ENCODE assay signal across 8 mouse cellular contexts in genomic region chr6:37038444-37038843, GRCm38 (mm10).
DNase-seq lines count a peak whose midpoint lies in the region; ATAC-seq and TF ChIP-seq lines count a peak whose summit lies in the region.

No protein-coding gene starts in this region.

- H3K9me3 ChIP-seq in liver, embryonic 14.5 days (ENCODE audit: control insufficient read depth, low read length): no peaks in the 10 kb centered on the region
- H3K9me3 ChIP-seq in liver, embryonic 12.5 days (replicated peaks): no peaks in the 10 kb centered on the region

- no peak for DNase-seq in liver, embryonic 14.5 days (ENCODE audit: low read depth in 3 of 3, low spot score in 3 of 3)
- DNase-seq in layer of hippocampus, adult 2 months (ENCODE audit: low spot score in 2 of 2): peak; percentile 39 to 62
- DNase-seq in retina, embryonic 14.5 days (ENCODE audit: low spot score): peak; percentile 47
- DNase-seq in adipocyte (ENCODE audit: low spot score): no peak
- DNase-seq in ovary, adult 18-20 months (ENCODE audit: low spot score): no peak
- no peak for DNase-seq in ovary, postnatal 10 days (ENCODE audit: low spot score)

- H3K4me1 ChIP-seq in liver, embryonic 14.5 days (replicated peaks; ENCODE audit: control insufficient read depth in 2 of 2, insufficient read depth in 2 of 2, low read length in 1 of 2): no peaks in the 10 kb centered on the region
- no peaks in the 10 kb centered on the region for H3K4me1 ChIP-seq in liver, embryonic 12.5 days
- peaks cover 5% of the 10 kb centered on the region for H3K4me1 ChIP-seq in cortical plate, adult 2 months (ENCODE audit: control insufficient read depth, insufficient read depth, low read length)

- H3K27ac ChIP-seq in liver, embryonic 14.5 days: no peak overlapping the region
- H3K27ac ChIP-seq in liver, embryonic 12.5 days: no peak overlapping the region
- H3K27ac ChIP-seq in cortical plate, adult 2 months (ENCODE audit: insufficient read depth, low read length): no peak overlapping the region
- peak overlapping the region; percentile 60 for H3K27ac ChIP-seq in layer of hippocampus, adult 2 months

- no peak for TF ChIP-seq POLR2A in cortical plate, adult 2 months (IDR thresholded peaks at IDR 0.05; ENCODE audit: extremely low read depth, insufficient read depth, low read length)

- no peak overlapping the region for H3K4me2 ChIP-seq in liver, embryonic 14.5 days (ENCODE audit: low read depth)
- no peak overlapping the region for H3K4me2 ChIP-seq in liver, embryonic 12.5 days

- 0 out of 2 replicates have a peak, but pooled peaks have one; percentile 16 for TF ChIP-seq CTCF in liver, embryonic 14.5 days (IDR thresholded peaks at IDR 0.05; ENCODE audit: low read depth)
- peak; percentile 52 for TF ChIP-seq CTCF in cortical plate, adult 2 months (IDR thresholded peaks at IDR 0.05; ENCODE audit: extremely low read depth, insufficient read depth, low read length)
- peak; percentile 48 for TF ChIP-seq CTCF in layer of hippocampus, adult 2 months (conservative IDR thresholded peaks at IDR 0.05)

- no peak overlapping the region for H3K4me3 ChIP-seq in liver, embryonic 14.5 days (ENCODE audit: insufficient read depth in 1 of 2, low read depth in 2 of 2, low read length in 2 of 2)
- no peak overlapping the region for H3K4me3 ChIP-seq in liver, embryonic 12.5 days
- H3K4me3 ChIP-seq in cortical plate, adult 2 months (ENCODE audit: insufficient read depth, low read length): no peak overlapping the region
- no peak overlapping the region for H3K4me3 ChIP-seq in layer of hippocampus, adult 2 months

- no peaks in the 10 kb centered on the region for H3K36me3 ChIP-seq in liver, embryonic 14.5 days (replicated peaks; ENCODE audit: control insufficient read depth, insufficient read depth, low read depth)
- no peaks in the 10 kb centered on the region for H3K36me3 ChIP-seq in liver, embryonic 12.5 days

- no peak for TF ChIP-seq EP300 in liver, embryonic 14.5 days (IDR thresholded peaks at IDR 0.05; ENCODE audit: low read depth)

- no peak overlapping the region for H3K9ac ChIP-seq in liver, embryonic 14.5 days (replicated peaks)
- H3K9ac ChIP-seq in liver, embryonic 12.5 days: no peak overlapping the region

- H3K27me3 ChIP-seq in liver, embryonic 14.5 days (ENCODE audit: control insufficient read depth, insufficient read depth, low read length): no peaks in the 10 kb centered on the region
- no peaks in the 10 kb centered on the region for H3K27me3 ChIP-seq in liver, embryonic 12.5 days (replicated peaks)

- no peak for ATAC-seq in liver, embryonic 14.5 days (ENCODE audit: insufficient read depth)
- ATAC-seq in liver, embryonic 12.5 days: no peak

- WGBS in liver, embryonic 14.5 days (ENCODE audit: insufficient replicate concordance): 51% methylated on average over 8 of the region's 8 CpGs
- 53% methylated on average over 8 of the region's 8 CpGs for WGBS in liver, embryonic 12.5 days (ENCODE audit: insufficient replicate concordance)

Comparison
In these comparisons a context has a peak if more than half of its experiments do, and no peak if none do; other contexts are left out.
1. DNase-seq: peak in layer of hippocampus, adult 2 months (2 of 2) and retina, embryonic 14.5 days (single experiment); none in liver, embryonic 14.5 days (0 of 3), adipocyte (single experiment), ovary, adult 18-20 months (single experiment) and ovary, postnatal 10 days (single experiment).
2. Peak in every context shown above with its lines, with median percentiles within 50 percentile points of each other: CTCF ChIP-seq.